Mouse (Mus musculus) brown adipose tissue, adult 24 weeks (tissue): ENCODE data around the gene Apela. TPM values are rescaled to one million over a fixed set of nuclear protein-coding genes. Genes with fewer than 3 reads are reported as not detected.

Experiments used
- polyA plus RNA-seq: library from polyadenylated mRNA; stranded (reverse); fragments of >200 nt; gene quantifications from 2 replicates; pipeline ENCODE4 v1.2.4, GENCODE M21; 2012; ENCODE audit not compliant: missing spikeins, insufficient read depth, insufficient read length

Gene Apela
- polyA plus RNA-seq, 1 experiment: not detected

Other genes with a start within 250 kb of the Apela start
- 21.9 and 30.3 TPM in 2 replicates for gene Klhl2, start 187.3 kb downstream of the Apela start, polyA plus RNA-seq
- 29.4 and 47.0 TPM in 2 replicates for gene Tmem192, start 90.2 kb downstream of the Apela start, polyA plus RNA-seq
- not detected in 2 replicates for gene Trim75, start 49.5 kb downstream of the Apela start, polyA plus RNA-seq
- not detected in 2 replicates for gene Trim61, start 18.8 kb downstream of the Apela start, polyA plus RNA-seq
- gene Trim60, start 18.8 kb downstream of the Apela start, polyA plus RNA-seq: not detected in 2 replicates
- not detected in 2 replicates for gene Gm10663, start 37.7 kb upstream of the Apela start, polyA plus RNA-seq
- gene BC030870, start 92.2 kb upstream of the Apela start, polyA plus RNA-seq: not detected in 2 replicates